Mouse (Mus musculus) stomach, postnatal 0 days (tissue): ENCODE measurements around the gene Mien1. TPM values are rescaled to one million over a fixed set of nuclear protein-coding genes. Genes with fewer than 3 reads are reported as not detected.
A peak's percentile ranks its signal among the peaks of the same experiment; 100 is the strongest.

Experiments used
- ATAC-seq: fragments of 200-750 bp; cut with Nextera tagmentation; 2 replicates; pipeline ENCODE4 v1.8.0; 2017; ENCODE audit not compliant: low FRiP score, low TSS enrichment
- DNase-seq: peaks from one replicate; pipeline ENCODE4 v3.0.0-alpha.2; 2016; ENCODE audit warnings: low spot score
- H3K27ac ChIP-seq: fragments of 300-500 bp; sonication (generic); replicated peaks from 2 replicates; pipeline ENCODE4 v1.5.1; 2014; ENCODE audit warnings: mild to moderate bottlenecking, control low read depth
- H3K27me3 ChIP-seq: fragments of 300-500 bp; sonication (generic); 2 replicates; pipeline ENCODE4 v1.6.1; 2014; ENCODE audit warnings: low read length; ENCODE audit not compliant: control insufficient read depth, insufficient read depth
- H3K36me3 ChIP-seq: fragments of 300-500 bp; sonication (generic); 2 replicates; pipeline ENCODE4 v1.6.1; 2014; ENCODE audit warnings: low read length, mixed read lengths; ENCODE audit not compliant: control insufficient read depth, insufficient read depth
- H3K4me1 ChIP-seq: fragments of 300-500 bp; sonication (generic); replicated peaks from 2 replicates; pipeline ENCODE4 v1.6.1; 2014; ENCODE audit warnings: antibody characterized with exemption; ENCODE audit not compliant: control insufficient read depth, insufficient read depth
- H3K4me2 ChIP-seq: fragments of 300-500 bp; sonication (generic); replicated peaks from 2 replicates; pipeline ENCODE4 v1.6.1; 2014; ENCODE audit warnings: low read depth, mild to moderate bottlenecking, control low read depth, moderate library complexity
- H3K4me3 ChIP-seq: fragments of 300-500 bp; sonication (generic); 2 replicates; pipeline ENCODE4 v1.5.1; 2014; ENCODE audit warnings: low read depth, low read length, control low read depth
- H3K9ac ChIP-seq: fragments of 300-500 bp; sonication (generic); 2 replicates; pipeline ENCODE4 v1.6.1; 2014; ENCODE audit warnings: mild to moderate bottlenecking, low read length, control low read depth, mixed read lengths
- H3K9me3 ChIP-seq: fragments of 300-500 bp; sonication (generic); 2 replicates; pipeline ENCODE4 v1.6.1; 2016; ENCODE audit warnings: low read length; ENCODE audit not compliant: control insufficient read depth
- CTCF ChIP-seq: IDR thresholded peaks from 2 replicates; pipeline ENCODE4 v1.5.1; 2016; ENCODE audit warnings: antibody characterized with exemption, low read depth, mild to moderate bottlenecking, moderate library complexity
- EP300 ChIP-seq: optimal IDR thresholded peaks from 2 replicates; pipeline ENCODE3; 2016; ENCODE audit warnings: antibody characterized with exemption
- WGBS: fragments of 180-500 bp; shearing (Covaris S2); extraction: QIAGEN DNeasy Blood & Tissue Kit; methylation state at CpG from one replicate; pipeline ENCODE4 v1.1.7; 2014; 5-methylcytosine and 5-hydroxymethylcytosine counted together
- polyA plus RNA-seq: library from polyadenylated mRNA; unstranded; fragments of >200 nt; fragmentation: Nextera tagmentation; extraction: Ambion mirVana; gene quantifications from 2 replicates; pipeline ENCODE4 v1.2.1, GENCODE M21; 2015

Gene Mien1
- polyA plus RNA-seq, 1 experiment from 2014 or later: 142 TPM

GRCm38 (mm10) chr11:98457367-98458120 is 18.8 kb upstream of the Mien1 start:
- TF ChIP-seq CTCF (peak; percentile 65), EP300 (no peak)
- Histone ChIP-seq H3K27ac (0 out of 2 replicates have a peak overlapping the region, but pooled peaks have one; percentile 13), H3K9me3 (no peaks in the 10 kb centered on the region), H3K27me3 (no peaks in the 10 kb centered on the region), H3K9ac (peak overlapping the region; percentile 62), H3K4me1 (no peaks in the 10 kb centered on the region), H3K4me3 (peak overlapping the region; percentile 57), H3K36me3 (no peaks in the 10 kb centered on the region), H3K4me2 (peak overlapping the region; percentile 90)
- DNase-seq (peak; percentile 92), ATAC-seq (peak; percentile 73)
- WGBS: under 1% methylated on average over 38 of the region's 64 CpGs

- no peaks in the 10 kb centered on the region for H3K36me3 ChIP-seq
- H3K27ac ChIP-seq: no peak overlapping the region
- H3K27me3 ChIP-seq: no peaks in the 10 kb centered on the region
- peak overlapping the region; percentile 90 for H3K4me2 ChIP-seq
- H3K4me3 ChIP-seq: peak overlapping the region; percentile 57
- no peak overlapping the region for H3K9ac ChIP-seq
- H3K9me3 ChIP-seq: no peaks in the 10 kb centered on the region
- no peaks in the 10 kb centered on the region for H3K4me1 ChIP-seq
- DNase-seq: no peak
- 27% methylated on average over 9 of the region's 9 CpGs for WGBS
- peak; percentile 1; the same call in 1 of the 2 replicates for ATAC-seq
- TF ChIP-seq CTCF: no peak
- TF ChIP-seq EP300: no peak
These were observed 18.2 kb upstream of the Mien1 start for GRCm38 (mm10) chr11:98456945-98457344.

- ATAC-seq (0 out of 2 replicates have a peak, but pooled peaks have one; percentile 0), DNase-seq (no peak)
- no peak overlapping the region for H3K9ac ChIP-seq
- H3K4me1 ChIP-seq: no peaks in the 10 kb centered on the region
- H3K4me3 ChIP-seq: no peak overlapping the region
- no peaks in the 10 kb centered on the region for H3K9me3 ChIP-seq
- H3K36me3 ChIP-seq: no peaks in the 10 kb centered on the region
- WGBS: 46% methylated on average over 5 of the region's 5 CpGs
- TF ChIP-seq EP300: no peak
- no peak for TF ChIP-seq CTCF
- H3K27me3 ChIP-seq: no peaks in the 10 kb centered on the region
- no peak overlapping the region for H3K27ac ChIP-seq
- H3K4me2 ChIP-seq: no peak overlapping the region
These were observed 17.8 kb upstream of the Mien1 start for GRCm38 (mm10) chr11:98456545-98456944.

- 84% methylated on average over 4 of the region's 4 CpGs for WGBS
- Histone ChIP-seq H3K9me3 (no peaks in the 10 kb centered on the region), H3K27ac (no peak overlapping the region), H3K9ac (no peak overlapping the region), H3K27me3 (no peaks in the 10 kb centered on the region), H3K4me3 (no peak overlapping the region), H3K4me1 (no peaks in the 10 kb centered on the region), H3K36me3 (no peaks in the 10 kb centered on the region), H3K4me2 (no peak overlapping the region)
- no peak for DNase-seq
- no peak for ATAC-seq
- TF ChIP-seq CTCF (peak; percentile 52), EP300 (no peak)
These were observed 16.7 kb upstream of the Mien1 start for GRCm38 (mm10) chr11:98455484-98455883.

- H3K4me2 ChIP-seq: 0 out of 2 replicates have a peak overlapping the region, but pooled peaks have one; percentile 55
- 69% methylated on average over 20 of the region's 20 CpGs for WGBS
These were observed 11.4 kb upstream of the Mien1 start for GRCm38 (mm10) chr11:98449921-98450771.

More at GRCm38 (mm10) chr11:98449921-98450771, 11.4 kb upstream of the Mien1 start:
- Histone ChIP-seq H3K4me3 (no peak overlapping the region), H3K9ac (no peak overlapping the region), H3K27ac (no peak overlapping the region; the same call in 1 of the 2 replicates), H3K4me1 (no peaks in the 10 kb centered on the region; the same call in 1 of the 2 replicates), H3K27me3 (no peaks in the 10 kb centered on the region), H3K36me3 (no peaks in the 10 kb centered on the region), H3K9me3 (no peaks in the 10 kb centered on the region)
- DNase-seq (no peak), ATAC-seq (no peak)
- TF ChIP-seq CTCF (no peak), EP300 (no peak)
